Mouse (Mus musculus): ENCODE data around the gene Abcc3.

The Abcc3 gene

GRCm38 (mm10) chr11:94322636-94323035 lies 70.2 kb downstream of the Abcc3 start:
- no peak for DNase-seq

- peak; percentile 96 for DNase-seq
These were observed 70.8 kb downstream of the Abcc3 start, which contains the start of gene Luc7l3 for GRCm38 (mm10) chr11:94321931-94322400. Luc7l3 (minus strand) TSS chr11:94321988.

DNA sequence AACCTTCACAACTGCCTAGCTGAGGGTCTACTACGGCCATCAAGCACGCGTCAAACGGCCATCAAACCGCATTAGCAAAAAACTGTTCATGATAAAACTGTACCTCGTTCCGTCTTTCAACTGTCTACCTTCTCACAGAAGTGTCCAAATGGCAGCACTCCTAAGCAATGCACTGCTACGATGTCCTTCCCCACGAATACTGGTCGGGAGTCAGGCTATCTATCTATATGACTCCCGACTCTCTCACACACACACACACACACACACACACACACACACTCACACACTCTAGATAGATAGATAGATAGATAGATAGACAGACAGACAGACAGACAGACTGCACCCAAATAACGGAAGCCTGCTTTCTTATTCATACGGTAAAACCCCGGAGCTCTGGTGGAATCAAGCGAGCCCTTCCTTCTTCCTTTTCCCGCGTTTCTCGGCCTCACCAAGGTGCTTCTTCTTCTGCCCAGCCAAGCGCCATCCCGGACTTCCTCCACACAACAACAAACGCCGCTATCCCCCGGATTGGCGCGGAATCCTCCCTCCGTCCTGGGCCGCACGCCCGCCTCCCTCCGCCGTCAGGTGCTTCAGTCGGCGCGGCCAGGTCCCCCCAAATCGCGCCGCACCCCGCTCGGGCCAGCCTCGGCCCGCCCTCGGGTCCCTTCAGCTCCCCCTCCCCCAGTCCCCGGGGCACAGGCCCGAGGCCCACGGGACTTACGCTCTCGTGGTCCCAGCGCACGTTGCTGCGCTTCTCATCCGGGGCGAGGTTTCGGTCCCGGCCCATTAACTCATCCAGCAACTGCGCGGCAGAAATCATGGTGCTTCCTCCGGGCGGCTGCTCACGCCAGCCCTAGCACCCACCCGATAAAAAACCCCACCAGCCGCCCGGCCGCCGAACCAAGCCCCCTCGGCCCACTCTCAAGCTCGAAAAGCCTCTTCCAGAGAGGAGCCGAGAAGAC lies 71.5 kb downstream of the Abcc3 start:
- no peak for DNase-seq

- no peak for DNase-seq
These were observed 74.7 kb downstream of the Abcc3 start for GRCm38 (mm10) chr11:94318056-94318455.

DNA sequence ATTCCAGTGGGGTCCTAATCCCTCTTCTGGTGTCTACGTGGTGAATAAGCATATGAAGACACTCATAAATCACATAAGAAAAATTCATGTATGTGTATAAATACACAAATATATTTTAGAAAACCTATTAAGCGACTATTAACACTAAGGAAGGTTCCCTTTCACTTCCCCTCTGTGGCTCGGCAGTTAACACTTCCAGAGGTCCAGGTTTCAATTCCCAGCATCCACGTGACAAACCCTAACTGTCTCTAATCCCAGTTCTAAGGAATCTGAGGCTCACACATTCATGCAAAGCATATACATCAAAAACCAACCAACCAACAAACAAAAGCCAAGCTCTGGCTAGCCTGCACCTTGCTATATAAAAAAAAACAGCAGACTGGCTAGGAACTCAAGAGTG lies 75.3 kb downstream of the Abcc3 start:
- DNase-seq, result no peak

DNA sequence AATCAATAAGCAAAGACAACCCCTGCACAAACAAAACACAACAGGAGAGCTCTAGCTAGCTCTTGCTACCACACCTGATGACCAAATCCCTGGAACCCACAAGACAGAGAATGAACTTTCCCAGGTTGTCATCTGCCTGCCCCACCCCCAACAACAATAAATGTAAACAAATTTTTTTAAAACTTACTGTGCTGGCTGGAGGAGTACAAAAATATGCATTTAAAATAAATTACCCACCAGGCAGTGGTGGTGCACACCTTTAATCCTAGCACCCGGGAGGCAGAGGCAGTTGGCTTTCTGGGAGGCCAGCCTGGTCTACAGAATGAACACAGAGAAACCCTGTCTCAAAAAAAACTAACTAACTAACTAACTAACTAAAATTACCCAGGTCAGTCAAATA lies 75.8 kb downstream of the Abcc3 start:
- DNase-seq, result no peak

GRCm38 (mm10) chr11:94316528-94316927 lies 76.3 kb downstream of the Abcc3 start:
- DNase-seq, result no peak

GRCm38 (mm10) chr11:94315308-94315707 lies 77.5 kb downstream of the Abcc3 start:
- DNase-seq, result no peak

DNA sequence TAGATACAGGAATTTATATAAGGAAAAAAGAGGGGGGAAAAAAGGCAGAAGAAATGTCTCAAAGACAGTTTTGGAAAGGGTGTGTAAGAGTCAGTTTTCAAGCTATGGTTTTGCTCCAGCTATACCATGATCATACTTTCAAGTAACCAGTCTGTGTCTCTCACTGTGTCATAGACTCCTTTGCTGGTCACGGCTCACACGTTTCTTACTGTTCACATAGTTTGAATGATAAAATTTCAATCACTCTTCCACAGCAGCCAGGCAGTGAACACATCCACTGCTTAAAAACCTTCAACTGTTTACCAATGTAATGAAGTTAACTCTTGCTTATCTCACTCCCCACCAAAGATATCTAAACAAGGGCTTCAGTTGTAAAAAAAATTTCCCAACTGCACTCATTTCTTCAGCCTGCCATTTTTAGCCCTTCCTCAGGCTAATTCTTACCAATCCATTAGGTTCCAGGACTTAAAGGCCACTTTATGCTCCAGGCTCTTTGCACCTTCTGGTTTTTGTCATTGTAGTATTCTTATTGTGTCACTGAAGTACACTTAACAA lies 78.6 kb downstream of the Abcc3 start:
- DNase-seq, result no peak

GRCm38 (mm10) chr11:94312733-94313132 lies 80.1 kb downstream of the Abcc3 start:
- peak; percentile 16 for DNase-seq

- peak; percentile 56 for DNase-seq
These were observed 97.6 kb downstream of the Abcc3 start for GRCm38 (mm10) chr11:94294996-94295845.

Measured in retina, postnatal 1 day (tissue).